Mouse (Mus musculus) layer of hippocampus, adult 9-11 months (tissue): Measurements from ENCODE around the gene Smbd1.

Source experiments
- DNase-seq: peaks from one replicate; pipeline ENCODE4 v3.0.0; 2022

Smbd1 gene

GRCm38 (mm10) chr16:32810321-32810720, at the start of gene Smbd1:
TSS of gene Smbd1 (minus strand) at chr16:32810477.
- no peak for DNase-seq

DNA sequence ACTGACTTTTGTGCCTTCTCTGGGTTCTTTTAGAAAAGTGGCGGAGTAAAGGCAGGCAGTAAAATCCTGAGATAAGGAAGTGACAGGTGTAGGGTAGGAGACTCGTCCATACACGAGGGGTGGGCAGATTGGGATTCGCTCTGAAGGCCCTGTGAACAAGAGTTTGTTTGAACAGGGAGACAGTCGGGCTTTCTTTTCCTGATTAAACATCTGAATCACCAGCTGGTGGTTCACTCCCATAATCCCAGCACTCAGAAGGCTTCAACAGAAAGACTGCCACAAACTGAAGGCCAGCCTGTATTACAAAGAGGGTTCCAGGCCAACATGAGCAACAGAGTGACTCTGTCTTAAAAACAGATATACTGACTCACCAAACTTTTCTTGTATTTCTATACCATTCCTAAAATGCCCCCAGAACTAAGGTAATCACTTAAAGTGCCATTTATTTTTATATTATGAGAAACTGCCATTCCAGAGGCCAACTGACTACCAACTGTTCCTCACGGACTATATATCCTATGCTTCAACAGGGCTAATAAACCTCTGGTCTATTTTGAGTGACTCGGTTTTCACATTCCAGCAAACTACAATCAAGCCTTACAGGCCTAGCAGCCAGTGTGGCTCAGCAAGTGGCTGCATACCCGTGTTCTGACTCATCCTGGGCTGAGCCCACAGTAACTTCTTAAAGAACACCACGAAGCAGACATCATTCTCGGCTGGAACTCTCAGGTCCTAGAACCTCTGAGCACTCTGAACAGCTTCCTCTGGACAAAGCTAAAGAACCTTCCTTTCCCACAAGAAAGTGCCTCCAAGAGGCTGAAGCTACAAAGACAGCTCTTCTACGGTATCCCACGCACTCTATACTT, 48.7 kb upstream of the Smbd1 start:
- peak; percentile 63 for DNase-seq

DNA sequence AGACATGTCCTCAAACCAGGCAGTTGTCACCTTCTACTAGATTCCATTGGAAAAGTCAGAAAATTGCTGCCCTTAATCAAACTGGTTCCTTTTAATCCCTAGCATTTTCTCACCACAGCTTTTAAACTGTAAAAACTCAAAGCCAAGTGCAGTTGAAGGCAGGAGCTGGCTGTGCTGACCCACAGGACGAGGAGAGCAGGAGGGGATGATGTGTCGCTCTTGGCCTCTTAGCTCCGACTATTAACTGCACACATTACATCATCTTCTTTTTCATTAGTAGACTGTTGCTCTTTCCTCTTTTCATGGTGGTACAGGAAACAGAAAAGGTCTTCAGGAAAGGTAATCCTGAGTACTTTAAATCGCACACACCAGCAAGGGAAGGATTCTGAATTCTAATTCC, 48.1 kb upstream of the Smbd1 start:
- no peak for DNase-seq

DNA sequence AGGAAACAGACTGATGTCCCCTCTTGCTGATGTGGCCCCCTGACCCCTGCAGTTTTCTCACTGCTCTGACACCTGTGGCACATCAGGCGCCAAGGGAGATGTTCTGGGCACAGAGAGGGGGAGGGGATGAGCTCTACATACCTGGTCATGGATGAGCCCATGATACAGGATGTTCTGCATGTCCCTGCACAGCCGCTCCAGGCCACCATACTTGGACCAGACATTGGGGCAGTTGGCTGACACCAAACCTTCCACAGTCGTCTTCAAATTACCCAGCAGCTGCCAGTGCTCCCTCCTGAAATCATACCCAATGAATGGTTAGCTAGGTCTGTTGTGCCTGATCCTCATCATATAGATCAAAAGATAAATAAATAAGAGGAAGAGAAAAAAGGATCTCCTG, 46.5 kb upstream of the Smbd1 start:
- no peak for DNase-seq

GRCm38 (mm10) chr16:32854050-32854571, 43.8 kb upstream of the Smbd1 start:
- DNase-seq, result peak; percentile 61

GRCm38 (mm10) chr16:32853492-32854049, 43.3 kb upstream of the Smbd1 start:
- DNase-seq, result no peak

- DNase-seq, result no peak
These were observed 39.0 kb upstream of the Smbd1 start for GRCm38 (mm10) chr16:32849042-32849830.

- no peak for DNase-seq
These were observed 36.8 kb upstream of the Smbd1 start for GRCm38 (mm10) chr16:32847103-32847502.

DNA sequence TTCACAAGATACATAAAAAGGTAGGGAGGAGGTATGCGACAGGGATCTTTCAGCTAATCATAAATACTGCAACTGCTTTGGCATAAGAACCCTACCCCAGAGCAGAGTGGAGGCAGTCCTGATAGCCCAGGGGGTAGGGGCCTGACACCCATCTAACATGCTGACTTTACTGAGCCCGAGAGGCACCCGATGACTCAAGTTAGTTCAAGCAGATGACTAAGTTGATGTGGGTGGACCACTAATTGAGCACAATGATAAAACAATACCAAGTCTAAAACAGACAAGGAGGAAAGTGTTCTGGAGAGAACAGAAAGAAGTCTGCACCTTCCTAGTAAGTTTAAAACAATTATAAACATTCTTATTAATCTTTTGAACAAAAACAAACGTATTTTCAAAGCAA, 21.2 kb upstream of the Smbd1 start:
- no peak for DNase-seq

DNA sequence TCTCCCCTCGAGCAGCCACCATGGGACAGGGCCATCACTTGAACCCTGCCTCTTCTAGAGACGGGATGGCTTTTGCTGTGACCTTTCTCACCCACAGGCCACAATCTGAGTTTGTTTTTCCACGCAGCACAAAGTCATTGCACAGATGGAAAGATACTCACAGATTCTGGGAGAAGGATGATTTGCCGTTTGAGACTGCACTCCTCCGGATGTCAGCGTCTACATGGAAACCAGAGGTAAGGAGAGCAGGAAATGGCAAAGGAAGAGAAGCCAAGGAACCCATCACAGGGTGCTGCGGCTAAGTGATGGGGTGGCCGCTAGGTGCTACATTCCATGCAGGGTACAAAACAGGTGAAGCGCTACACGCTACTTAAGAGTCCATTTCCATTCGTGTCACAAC, 18.8 kb upstream of the Smbd1 start:
- DNase-seq, result no peak

DNA sequence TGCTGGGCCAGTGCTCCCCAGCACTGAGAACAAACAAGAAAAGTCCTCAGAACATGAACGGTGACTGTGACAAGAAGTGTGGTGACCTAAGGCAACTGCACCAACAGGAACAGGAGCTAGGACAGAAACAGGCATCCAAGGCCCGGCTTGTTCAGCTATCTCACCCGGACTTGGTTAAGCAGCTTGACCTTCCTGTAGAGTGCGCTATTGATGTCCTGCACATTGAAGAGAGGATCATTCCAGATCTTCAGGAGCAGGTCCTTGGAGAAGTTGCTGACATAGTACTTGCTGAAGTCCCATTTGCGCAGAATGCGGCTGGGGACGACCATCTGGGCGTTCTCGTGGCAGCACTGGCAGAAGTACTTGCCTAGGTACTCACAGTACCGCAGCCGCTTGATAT, 16.2 kb upstream of the Smbd1 start:
- no peak for DNase-seq

- DNase-seq, result no peak
These were observed 15.1 kb upstream of the Smbd1 start for GRCm38 (mm10) chr16:32825380-32825779.

DNA sequence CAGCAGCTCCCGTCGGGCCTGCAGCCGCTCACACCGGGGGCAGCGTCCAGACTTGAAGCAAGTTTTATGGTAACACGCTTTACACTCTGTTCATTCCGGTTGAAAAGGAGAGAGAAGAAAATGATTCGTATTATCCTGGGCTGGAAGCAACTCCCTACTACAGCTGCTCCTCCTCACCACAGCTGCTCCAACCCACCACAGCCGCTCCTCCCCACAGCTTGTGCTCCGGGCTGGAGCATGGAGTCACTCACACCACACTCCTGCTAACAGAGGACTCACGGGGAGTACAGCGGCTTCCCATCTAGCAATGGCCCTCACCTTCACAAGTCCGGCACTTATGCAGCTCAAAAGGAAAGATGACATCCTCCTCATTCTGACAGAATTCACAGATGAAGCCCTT, 13.8 kb upstream of the Smbd1 start:
- DNase-seq, result no peak

DNA sequence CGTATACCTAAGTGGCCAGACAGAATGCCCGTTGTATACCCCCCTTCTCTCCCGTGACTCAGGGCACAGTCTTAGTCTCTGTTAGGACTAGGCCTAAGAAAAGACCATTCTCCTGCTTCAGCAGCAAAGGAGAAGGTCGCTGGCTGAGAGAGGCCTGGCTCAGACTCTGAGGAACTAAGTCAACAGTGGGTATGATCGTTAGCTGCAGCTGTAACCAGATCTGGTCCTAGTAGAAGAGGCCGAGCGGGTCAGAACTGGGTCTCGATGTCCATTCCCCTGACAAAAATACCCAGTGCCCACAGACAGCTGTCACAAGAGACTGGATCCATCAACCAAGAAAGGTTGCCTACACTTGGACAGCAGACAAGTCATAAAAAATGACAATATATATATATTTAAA, 13.2 kb upstream of the Smbd1 start:
- DNase-seq, result no peak

DNA sequence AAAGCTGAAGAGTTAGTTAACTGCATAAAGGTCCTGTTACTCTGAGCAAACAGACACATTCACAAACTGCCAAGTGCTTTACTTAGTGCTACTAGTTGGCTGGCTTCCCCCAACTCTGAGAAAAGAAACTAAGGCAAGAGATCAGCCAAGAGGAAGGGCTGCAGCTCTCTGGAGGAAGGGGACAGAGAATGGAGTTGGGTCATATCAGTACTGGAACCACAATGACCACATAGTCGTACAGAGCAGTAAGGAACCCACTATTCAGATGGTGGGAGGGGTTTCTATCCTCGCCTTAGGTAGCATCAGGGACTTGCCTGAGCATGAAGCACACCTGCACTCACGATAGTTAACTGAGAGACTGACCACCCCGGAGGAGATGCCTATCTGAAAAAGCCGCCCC, 12.6 kb upstream of the Smbd1 start:
- DNase-seq, result no peak

DNA sequence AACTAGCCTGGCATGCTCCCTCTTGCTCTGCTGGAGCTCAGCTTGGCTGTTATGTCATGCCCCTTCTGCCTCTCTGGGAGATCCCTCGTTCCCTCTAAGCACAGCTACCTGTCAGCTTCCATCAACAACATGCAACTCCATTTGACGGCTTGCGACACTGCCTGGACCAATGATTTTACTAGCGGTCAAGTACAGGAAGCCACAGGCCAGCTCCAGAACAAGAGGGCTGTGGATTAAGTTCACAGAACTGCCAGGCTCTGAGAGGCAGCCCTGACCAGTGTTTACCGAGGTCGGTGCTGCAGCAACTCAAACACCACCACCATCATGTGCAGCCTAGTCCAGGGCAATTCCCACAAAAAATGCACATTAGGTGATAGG, 12.2 kb upstream of the Smbd1 start:
- DNase-seq, result no peak

GRCm38 (mm10) chr16:32821772-32822449, 11.6 kb upstream of the Smbd1 start:
- no peak for DNase-seq

DNA sequence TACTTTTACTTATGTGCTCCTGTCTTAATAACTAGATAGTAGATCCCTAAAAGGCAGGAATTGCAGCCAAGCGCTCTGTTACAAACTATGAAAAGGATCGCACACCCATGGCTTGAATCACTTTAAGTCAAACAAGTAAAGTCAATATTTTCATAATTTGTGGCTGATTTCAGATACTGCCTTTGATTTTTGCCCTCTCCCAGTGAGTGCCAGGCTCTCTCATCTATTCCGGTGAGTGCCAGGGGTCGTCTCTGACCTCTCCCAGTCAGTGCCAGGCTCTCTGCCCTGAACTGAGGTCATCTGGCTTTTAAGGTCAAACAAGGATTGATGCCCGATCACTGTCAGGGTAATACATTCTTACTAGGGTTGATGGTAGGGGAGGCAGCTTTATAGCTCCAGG, 8.2 kb upstream of the Smbd1 start:
- DNase-seq, result no peak

- DNase-seq, result no peak
These were observed 7.8 kb upstream of the Smbd1 start for GRCm38 (mm10) chr16:32818036-32818435.

- DNase-seq, result no peak
These were observed 4.9 kb upstream of the Smbd1 start for GRCm38 (mm10) chr16:32815160-32815605.

- no peak for DNase-seq
These were observed 4.3 kb upstream of the Smbd1 start for GRCm38 (mm10) chr16:32814539-32814938.

DNA sequence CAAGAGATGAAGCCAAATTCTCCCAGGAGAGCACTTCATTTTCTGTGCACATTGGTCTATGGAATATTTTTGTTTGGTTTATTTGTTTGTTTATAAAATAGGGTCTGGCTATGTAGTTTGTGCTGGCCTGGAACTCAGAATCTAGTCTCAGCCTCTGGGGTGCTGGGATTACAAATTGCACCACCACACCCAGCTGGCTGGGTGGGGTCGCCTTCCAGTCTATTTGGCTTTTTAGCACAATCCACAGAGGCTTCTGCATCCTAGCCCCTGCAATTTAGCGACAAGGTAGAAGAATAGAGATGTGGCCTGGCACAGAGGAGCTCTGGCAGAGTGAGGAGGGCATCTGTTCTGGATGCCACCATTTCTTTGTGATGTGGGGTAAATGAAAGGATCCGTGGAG, 3.5 kb upstream of the Smbd1 start:
- DNase-seq, result no peak

- no peak for DNase-seq
These were observed 3.1 kb upstream of the Smbd1 start for GRCm38 (mm10) chr16:32813362-32813761.
